Mouse (Mus musculus) heart, postnatal 0 days (tissue): ENCODE measurements around the gene Zfp655. TPM values are rescaled to one million over a fixed set of nuclear protein-coding genes. Genes with fewer than 3 reads are reported as not detected.

Experiments
- ATAC-seq: fragments of 200-750 bp; cut with Nextera tagmentation; 2 replicates; pipeline ENCODE4 v1.8.0; 2017; ENCODE audit warnings: low read depth, moderate number of reproducible peaks, moderate library complexity; ENCODE audit not compliant: insufficient read depth
- DNase-seq: peaks from one replicate; pipeline ENCODE4 v3.0.0-alpha.2; 2016; ENCODE audit warnings: low spot score
- H3K27ac ChIP-seq: fragments of 300-500 bp; sonication (generic); 2 replicates; pipeline ENCODE4 v1.5.1; 2014; ENCODE audit warnings: low read depth, mild to moderate bottlenecking
- H3K27me3 ChIP-seq: fragments of 300-500 bp; sonication (generic); 2 replicates; pipeline ENCODE4 v1.6.1; 2014; ENCODE audit warnings: low read length, mixed read lengths; ENCODE audit not compliant: control insufficient read depth, insufficient read depth
- H3K36me3 ChIP-seq: fragments of 300-500 bp; sonication (generic); replicated peaks from 2 replicates; pipeline ENCODE4 v1.6.1; 2014; ENCODE audit warnings: low read length, mixed read lengths; ENCODE audit not compliant: control insufficient read depth, insufficient read depth
- H3K4me1 ChIP-seq: fragments of 300-500 bp; sonication (generic); 2 replicates; pipeline ENCODE4 v1.6.1; 2014; ENCODE audit warnings: antibody characterized with exemption; ENCODE audit not compliant: control insufficient read depth, insufficient read depth
- H3K4me2 ChIP-seq: fragments of 300-500 bp; sonication (generic); 2 replicates; pipeline ENCODE4 v1.6.1; 2014; ENCODE audit warnings: low read depth, mild to moderate bottlenecking, low read length, moderate library complexity
- H3K4me3 ChIP-seq: fragments of 300-500 bp; sonication (generic); 2 replicates; pipeline ENCODE4 v1.5.1; 2014; ENCODE audit warnings: low read depth, low read length
- H3K9ac ChIP-seq: fragments of 300-500 bp; sonication (generic); replicated peaks from 2 replicates; pipeline ENCODE4 v1.6.1; 2014; ENCODE audit warnings: low read depth, low read length, mixed read lengths
- H3K9me3 ChIP-seq: fragments of 300-500 bp; sonication (generic); replicated peaks from 2 replicates; pipeline ENCODE4 v1.6.1; 2016; ENCODE audit warnings: low read length; ENCODE audit not compliant: control insufficient read depth
- CTCF ChIP-seq: IDR thresholded peaks from 2 replicates; pipeline ENCODE4 v1.5.1; 2016; ENCODE audit warnings: antibody characterized with exemption, control low read depth, low read depth
- EP300 ChIP-seq: IDR thresholded peaks from 2 replicates; pipeline ENCODE4 v1.6.1; 2016; ENCODE audit warnings: antibody characterized with exemption, low read depth
- WGBS: fragments of 180-500 bp; shearing (Covaris S2); extraction: QIAGEN DNeasy Blood & Tissue Kit; methylation state at CpG from one replicate; pipeline ENCODE4 v1.1.7; 2014; 5-methylcytosine and 5-hydroxymethylcytosine counted together
- polyA plus RNA-seq: library from polyadenylated mRNA; unstranded; fragments of >200 nt; fragmentation: Nextera tagmentation; extraction: Ambion mirVana; gene quantifications from 2 replicates; pipeline ENCODE4 v1.2.1, GENCODE M21; 2015
- total RNA-seq: library from RNA; depleted of rRNA; stranded (reverse); fragments of >200 nt; gene quantifications from 2 replicates; pipeline ENCODE4 v1.2.3, GENCODE M21; 2014; ENCODE audit warnings: low replicate concordance

The Zfp655 gene
- total and polyA plus RNA-seq, 2 experiments from 2014 or later: 33.4 to 51.2 TPM

DNA sequence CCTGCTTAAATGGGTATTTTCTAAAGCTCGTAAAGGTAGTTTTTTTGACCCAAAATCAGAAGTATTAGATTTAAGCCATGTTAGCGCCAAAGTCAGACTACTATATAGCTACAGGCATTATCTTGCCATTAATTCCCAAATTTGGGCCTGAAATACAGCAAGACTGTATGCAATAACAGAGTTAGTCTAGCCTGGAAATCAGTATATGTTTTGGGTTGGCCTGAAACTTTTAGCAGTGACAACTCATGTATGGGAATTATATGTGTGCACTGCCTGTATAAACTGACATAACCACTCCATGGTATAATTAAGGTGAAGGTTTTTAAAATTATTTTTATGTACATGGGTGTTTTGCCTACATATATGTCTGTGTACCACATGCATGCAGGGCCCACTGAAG is 39.6 kb upstream of the Zfp655 start, which contains the start of gene Atp5j2:
TSS of gene Atp5j2 (minus strand) at position 101 of the 400 bp plus-strand sequence.
- H3K9me3 ChIP-seq: no peaks in the 10 kb centered on the region
- peak within 1 kb of the TSS; percentile 86 for H3K4me3 ChIP-seq
- DNase-seq (no peak), ATAC-seq (no peak)
- peak within 1 kb of the TSS; percentile 86 for H3K4me2 ChIP-seq
- H3K36me3 ChIP-seq: peaks cover 38% of the 10 kb centered on the region
- H3K27me3 ChIP-seq: no peaks in the 10 kb centered on the region
- peak within 1 kb of the TSS; percentile 94 for H3K9ac ChIP-seq
- peak within 1 kb of the TSS; percentile 92 for H3K27ac ChIP-seq
- WGBS: 93% methylated on average over 2 of the region's 2 CpGs
- TF ChIP-seq CTCF (no peak), EP300 (no peak)
- H3K4me1 ChIP-seq: peaks cover 13% of the 10 kb centered on the region

DNA sequence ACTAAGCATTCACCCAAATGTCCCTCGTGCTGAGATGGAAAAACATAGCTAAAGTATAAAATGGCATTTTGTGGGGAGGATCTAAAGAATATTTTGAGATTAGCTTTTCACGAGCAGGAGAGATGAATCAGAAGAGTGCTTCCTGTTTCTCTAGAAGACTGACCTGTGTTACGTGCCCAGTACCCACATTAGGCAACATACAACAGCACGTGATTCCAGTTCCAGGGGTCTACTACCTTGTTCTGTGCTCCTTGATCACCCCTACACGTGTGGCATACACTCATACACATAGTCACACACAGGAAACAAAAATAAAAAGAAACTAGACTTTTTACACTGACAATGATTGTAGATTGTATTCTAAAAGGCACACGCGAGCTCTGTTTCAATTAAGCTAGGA is 31.1 kb upstream of the Zfp655 start:
- peaks cover 19% of the 10 kb centered on the region for H3K36me3 ChIP-seq
- no peak overlapping the region for H3K27ac ChIP-seq
- no peaks in the 10 kb centered on the region for H3K9me3 ChIP-seq
- peak overlapping the region; percentile 83; the same call in 1 of the 2 replicates for H3K4me3 ChIP-seq
- no peak overlapping the region for H3K9ac ChIP-seq
- ATAC-seq: no peak
- H3K4me1 ChIP-seq: peaks cover 6% of the 10 kb centered on the region; the same call in 1 of the 2 replicates
- peak overlapping the region; percentile 91 for H3K4me2 ChIP-seq
- WGBS: 68% methylated on average over 7 of the region's 7 CpGs
- H3K27me3 ChIP-seq: no peaks in the 10 kb centered on the region
- DNase-seq: no peak
- TF ChIP-seq CTCF: no peak
- TF ChIP-seq EP300: no peak

GRCm38 (mm10) chr5:145201321-145201991 is 30.1 kb upstream of the Zfp655 start, which contains the start of gene Zkscan14:
Gene Zkscan14 (minus strand): TSS chr5:145201868.
- no peaks in the 10 kb centered on the region for H3K27me3 ChIP-seq
- H3K4me3 ChIP-seq: peak within 1 kb of the TSS; percentile 83
- WGBS: 1% methylated on average over 37 of the region's 37 CpGs
- H3K27ac ChIP-seq: peak within 1 kb of the TSS; percentile 81
- TF ChIP-seq EP300 (no peak; the same call in 1 of the 2 replicates), CTCF (no peak)
- DNase-seq (peak; percentile 89), ATAC-seq (peak; percentile 15; the same call in 1 of the 2 replicates)
- H3K4me2 ChIP-seq: peak within 1 kb of the TSS; percentile 91
- peaks cover 9% of the 10 kb centered on the region; the same call in 1 of the 2 replicates for H3K4me1 ChIP-seq
- peak within 1 kb of the TSS; percentile 76 for H3K9ac ChIP-seq
- H3K36me3 ChIP-seq: 0 out of 2 replicates have a peak, but pooled peaks cover 10% of the 10 kb centered on the region
- no peaks in the 10 kb centered on the region for H3K9me3 ChIP-seq

- H3K4me2 ChIP-seq: no peak overlapping the region
- H3K27ac ChIP-seq: no peak overlapping the region
- TF ChIP-seq EP300 (no peak), CTCF (no peak)
- no peak for ATAC-seq
- DNase-seq: no peak
- H3K36me3 ChIP-seq: 0 out of 2 replicates have a peak, but pooled peaks cover 4% of the 10 kb centered on the region
- no peak overlapping the region for H3K9ac ChIP-seq
- H3K9me3 ChIP-seq: no peaks in the 10 kb centered on the region
- WGBS: 42% methylated on average over 3 of the region's 3 CpGs
- H3K4me3 ChIP-seq: no peak overlapping the region
- H3K27me3 ChIP-seq: no peaks in the 10 kb centered on the region
- peaks cover 10% of the 10 kb centered on the region; the same call in 1 of the 2 replicates for H3K4me1 ChIP-seq
Measured at GRCm38 (mm10) chr5:145202446-145202845, 29.1 kb upstream of the Zfp655 start.

DNA sequence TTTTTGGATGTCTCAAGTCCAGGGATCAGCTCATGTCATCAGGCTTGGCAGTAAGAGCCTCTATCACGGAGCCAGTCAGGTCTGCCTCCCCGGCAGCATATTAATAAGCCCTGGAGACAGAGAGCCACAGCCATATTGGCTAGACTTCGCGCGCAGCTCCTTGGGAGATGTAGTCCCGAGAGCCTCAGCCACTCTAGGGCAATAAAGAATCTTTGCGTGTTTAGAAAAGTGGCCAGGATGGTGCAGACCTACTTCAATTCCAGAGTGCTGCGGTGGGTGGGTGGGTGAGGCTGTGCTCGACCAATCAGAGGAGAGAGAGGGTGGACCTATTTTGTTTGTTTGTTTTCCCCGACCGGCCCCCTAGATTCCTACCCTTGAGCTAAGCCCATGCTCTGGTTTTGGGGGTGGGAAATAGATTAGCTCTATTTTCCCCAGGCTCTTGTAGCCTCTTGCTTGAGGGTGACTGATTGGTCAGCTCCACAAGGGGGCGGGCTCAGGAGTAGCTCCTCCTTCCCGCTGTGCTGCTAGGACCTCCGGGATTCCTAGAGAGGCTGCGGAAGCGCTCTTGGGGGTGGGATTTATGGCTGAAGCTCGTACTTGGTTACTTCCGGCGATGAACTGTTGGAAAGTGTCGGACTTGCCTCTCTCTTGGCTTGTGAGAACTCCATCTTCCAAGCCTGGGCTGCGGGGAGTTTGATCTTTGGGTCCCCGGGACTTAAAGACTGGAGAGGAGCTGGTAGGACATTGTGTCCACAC is 27.4 kb upstream of the Zfp655 start, which contains the start of gene Zkscan5:
TSS of gene Zkscan5 (plus strand) at position 627 of the 756 bp plus-strand sequence.
- WGBS: under 1% methylated on average over 22 of the region's 22 CpGs
- ATAC-seq: peak; percentile 93
- TF ChIP-seq EP300: peak; percentile 68; the same call in 1 of the 2 replicates
- TF ChIP-seq CTCF: peak; percentile 19; the same call in 1 of the 2 replicates
- Histone ChIP-seq H3K9ac (peak within 1 kb of the TSS; percentile 61), H3K27me3 (no peaks in the 10 kb centered on the region), H3K4me1 (peaks cover 10% of the 10 kb centered on the region; the same call in 1 of the 2 replicates), H3K36me3 (0 out of 2 replicates have a peak, but pooled peaks cover 3% of the 10 kb centered on the region), H3K4me3 (peak within 1 kb of the TSS; percentile 57), H3K27ac (peak within 1 kb of the TSS; percentile 93), H3K4me2 (peak within 1 kb of the TSS; percentile 81), H3K9me3 (no peaks in the 10 kb centered on the region)
- DNase-seq: peak; percentile 99
